ENCODE assay signal across 10 mouse cellular contexts in the genomic region with DNA sequence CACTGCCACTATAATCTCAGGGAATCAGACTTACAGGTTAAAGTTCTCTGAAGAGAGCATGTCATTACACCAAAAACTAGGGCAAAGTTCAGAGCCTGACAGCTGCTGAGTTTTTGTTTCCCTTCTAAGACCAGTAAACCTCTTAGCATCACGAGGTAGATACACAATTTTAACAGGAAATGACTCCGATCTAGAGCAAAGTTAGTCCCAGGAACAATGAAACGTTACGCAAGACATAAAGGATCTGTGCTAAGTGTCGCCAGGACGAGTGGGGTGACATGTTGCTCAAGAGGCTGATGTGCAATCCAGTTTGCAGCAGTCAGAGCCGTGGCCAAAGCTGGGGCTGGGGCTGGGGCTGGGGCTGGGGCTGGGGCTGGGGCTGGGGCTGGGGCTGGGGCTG. TPM values are rescaled to one million over a fixed set of nuclear protein-coding genes. Genes with fewer than 3 reads are reported as not detected.
DNase-seq lines count a peak whose midpoint lies in the region; ATAC-seq lines count a peak whose summit lies in the region.
"Had no signal": no experiment of that assay in that cellular context is flagged by ENCODE, and none has a peak within 500 bp of the region (broad histone marks: within the 10 kb centered on the region; RNA-seq: fewer than 3 reads in every experiment).

No protein-coding gene starts in this region.

- H3K4me3 ChIP-seq in intestine, embryonic 16.5 days (ENCODE audit: low read length), result no peak overlapping the region
- no peak overlapping the region for H3K4me3 ChIP-seq in hindbrain, embryonic 16.5 days (ENCODE audit: low read length)
- H3K4me3 ChIP-seq: erythroblast, embryonic 14.5 days; limb, embryonic 13.5 days had no signal

- no peaks in the 10 kb centered on the region for H3K36me3 ChIP-seq in intestine, embryonic 16.5 days (ENCODE audit: control insufficient read depth, insufficient read depth, low read length)
- no peaks in the 10 kb centered on the region for H3K36me3 ChIP-seq in hindbrain, embryonic 16.5 days (ENCODE audit: control insufficient read depth, insufficient read depth, low read length)
- H3K36me3 ChIP-seq: limb, embryonic 13.5 days had no signal

- no peaks in the 10 kb centered on the region for H3K9me3 ChIP-seq in intestine, embryonic 16.5 days (ENCODE audit: control insufficient read depth, low read length)
- H3K9me3 ChIP-seq in hindbrain, embryonic 16.5 days (ENCODE audit: control insufficient read depth, low read length), result no peaks in the 10 kb centered on the region
- H3K9me3 ChIP-seq: limb, embryonic 13.5 days had no signal

- peak; percentile 32 for ATAC-seq in activated CD4-positive, CD25-positive, alpha-beta regulatory T cell, adult 4 months
- peak; percentile 90 for ATAC-seq in intestine, embryonic 16.5 days
- no peak for ATAC-seq in hindbrain, embryonic 16.5 days

- peak overlapping the region; percentile 69 for H3K27ac ChIP-seq in intestine, embryonic 16.5 days (ENCODE audit: low read length)
- H3K27ac ChIP-seq in hindbrain, embryonic 16.5 days (ENCODE audit: low read depth, low read length), result no peak overlapping the region
- H3K27ac ChIP-seq: limb, embryonic 13.5 days had no signal

- 25% methylated on average over 7 of the region's 7 CpGs for WGBS in intestine, embryonic 16.5 days
- 72% methylated on average over 7 of the region's 7 CpGs for WGBS in hindbrain, embryonic 16.5 days

- no peaks in the 10 kb centered on the region for H3K27me3 ChIP-seq in intestine, embryonic 16.5 days (replicated peaks; ENCODE audit: control insufficient read depth, insufficient read depth, low read length)
- H3K27me3 ChIP-seq in hindbrain, embryonic 16.5 days (replicated peaks; ENCODE audit: control insufficient read depth, insufficient read depth, low read length), result no peaks in the 10 kb centered on the region
- H3K27me3 ChIP-seq: limb, embryonic 13.5 days had no signal

- peaks cover 23% of the 10 kb centered on the region for H3K4me1 ChIP-seq in intestine, embryonic 16.5 days (ENCODE audit: control insufficient read depth, insufficient read depth, low read length)
- no peaks in the 10 kb centered on the region for H3K4me1 ChIP-seq in hindbrain, embryonic 16.5 days (ENCODE audit: control insufficient read depth, insufficient read depth, low read depth, low read length)

- H3K4me2 ChIP-seq in intestine, embryonic 16.5 days (ENCODE audit: low read depth, low read length), result no peak overlapping the region
- no peak overlapping the region for H3K4me2 ChIP-seq in hindbrain, embryonic 16.5 days (ENCODE audit: low read length)
- H3K4me2 ChIP-seq: limb, embryonic 13.5 days had no signal

- no peak overlapping the region for H3K9ac ChIP-seq in intestine, embryonic 16.5 days (ENCODE audit: low read depth, low read length)
- H3K9ac ChIP-seq in hindbrain, embryonic 16.5 days (ENCODE audit: low read depth, low read length), result no peak overlapping the region
- H3K9ac ChIP-seq: limb, embryonic 13.5 days had no signal

- peak; percentile 78 for DNase-seq in 3T3-L1 (ENCODE audit: low read depth, low spot score)
- DNase-seq in lung, postnatal 14 days, result peak; percentile 59
- DNase-seq in frontal cortex, postnatal 14 days (ENCODE audit: low spot score in 2 of 2), result no peak
- no peak for DNase-seq in spleen, postnatal 14 days (ENCODE audit: low spot score in 2 of 2)
- DNase-seq in layer of hippocampus, adult 8-10 months (ENCODE audit: low spot score in 2 of 2), result no peak

RNA-seq across cellular contexts. Expression of a gene that starts 20.3 kb away (rescaled TPM):
- polyA plus RNA-seq in activated CD4-positive, CD25-positive, alpha-beta regulatory T cell, adult 4 months (2017; shearing (Covaris generic)), result 10 to 100 TPM; 16.2 to 29.6 TPM
- polyA plus RNA-seq in intestine, embryonic 16.5 days (2015; fragmentation: Nextera tagmentation; extraction: Ambion mirVana), result 248 and 316 TPM in 2 replicates
- 49.5 and 53.8 TPM in 2 replicates for polyA plus RNA-seq in hindbrain, embryonic 16.5 days (2015; fragmentation: Nextera tagmentation; extraction: Ambion mirVana)
- 10 to 100 TPM; 17.4 to 28.7 (median 23.2) TPM for total RNA-seq in layer of hippocampus, adult 8-10 months (2022)

RNA-seq across cellular contexts. Expression of a gene that starts 58.2 kb away (rescaled TPM):
- 1 to 10 TPM; 7.5 to 8.0 TPM for polyA plus RNA-seq in activated CD4-positive, CD25-positive, alpha-beta regulatory T cell, adult 4 months (2017; shearing (Covaris generic))
- polyA plus RNA-seq in intestine, embryonic 16.5 days (2015; fragmentation: Nextera tagmentation; extraction: Ambion mirVana), result 2.9 and 3.5 TPM in 2 replicates
- 3.0 and 3.2 TPM in 2 replicates for polyA plus RNA-seq in hindbrain, embryonic 16.5 days (2015; fragmentation: Nextera tagmentation; extraction: Ambion mirVana)
- total RNA-seq in layer of hippocampus, adult 8-10 months (2022), result 10 to 100 TPM; 10.4 to 13.0 (median 11.6) TPM

Comparison
In these comparisons a context has a peak if more than half of its experiments do, and no peak if none do; other contexts are left out.
1. DNase-seq: peak in 3T3-L1 (single experiment) and lung, postnatal 14 days (single experiment); none in frontal cortex, postnatal 14 days (0 of 2), spleen, postnatal 14 days (0 of 2) and layer of hippocampus, adult 8-10 months (0 of 2).